In the genomic region with DNA sequence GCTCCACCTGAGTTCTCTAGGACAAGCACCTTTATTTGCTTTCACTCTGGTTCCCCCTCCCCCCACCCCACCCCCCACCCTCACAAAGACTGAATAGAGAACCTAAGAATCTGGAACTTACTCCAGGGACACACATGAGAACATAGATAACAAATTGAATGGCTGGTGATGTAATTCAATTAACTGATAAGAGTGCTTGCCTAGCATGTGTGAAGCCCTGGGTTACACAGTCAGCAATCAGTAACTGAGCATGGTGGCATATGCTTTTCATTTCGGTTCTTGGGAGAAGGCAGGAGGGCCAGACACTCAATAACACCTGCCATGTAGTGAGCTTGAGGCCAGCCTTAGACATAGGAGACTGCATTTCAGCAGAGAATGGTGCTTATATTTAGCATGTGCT, we compare ENCODE assay signal across 11 mouse cellular contexts. TPM values are rescaled to one million over a fixed set of nuclear protein-coding genes. Genes with fewer than 3 reads are reported as not detected.
DNase-seq lines count a peak whose midpoint lies in the region; ATAC-seq lines count a peak whose summit lies in the region.
"Had no signal": no experiment of that assay in that cellular context is flagged by ENCODE, and none has a peak within 500 bp of the region (broad histone marks: within the 10 kb centered on the region; RNA-seq: fewer than 3 reads in every experiment).

No protein-coding gene starts in this region.

- DNase-seq in forebrain, embryonic 10.5 days (ENCODE audit: extremely low spot score, low spot score), result no peak
- DNase-seq in lung, postnatal 14 days, result no peak
- DNase-seq in left cerebral cortex, postnatal 25 days (ENCODE audit: low spot score in 2 of 2), result no peak
- no peak for DNase-seq in layer of hippocampus, adult 18-20 months (ENCODE audit: low spot score in 2 of 2)
- DNase-seq: adrenal gland, postnatal 14 days; cerebellum, postnatal 36 days had no signal

- H3K36me3 ChIP-seq in forebrain, embryonic 13.5 days (ENCODE audit: poor library complexity, severe bottlenecking), result peaks cover 10% of the 10 kb centered on the region; the same call in 1 of the 2 replicates
- H3K36me3 ChIP-seq in forebrain, embryonic 10.5 days (replicated peaks), result peaks cover 15% of the 10 kb centered on the region
- H3K36me3 ChIP-seq in lung, embryonic 16.5 days (ENCODE audit: control insufficient read depth, insufficient read depth, low read length), result no peaks in the 10 kb centered on the region
- no peaks in the 10 kb centered on the region for H3K36me3 ChIP-seq in intestine, embryonic 16.5 days (ENCODE audit: control insufficient read depth, insufficient read depth, low read length)
- H3K36me3 ChIP-seq in neural tube, embryonic 13.5 days, result peaks cover 8% of the 10 kb centered on the region

- intact Hi-C loops in left cerebral cortex, postnatal 25 days (cut with DNase I), result no loop called here

- no peak for ATAC-seq in forebrain, embryonic 13.5 days
- ATAC-seq in lung, embryonic 16.5 days (ENCODE audit: low read depth), result no peak
- 0 out of 2 replicates have a peak, but pooled peaks have one; percentile 6 for ATAC-seq in intestine, embryonic 16.5 days
- no peak for ATAC-seq in neural tube, embryonic 13.5 days (ENCODE audit: low read depth)
- ATAC-seq: CD4-positive, CD25-positive, alpha-beta regulatory T cell, adult 4 months had no signal

- no peaks in the 10 kb centered on the region for H3K9me3 ChIP-seq in forebrain, embryonic 13.5 days (replicated peaks)
- no peaks in the 10 kb centered on the region for H3K9me3 ChIP-seq in forebrain, embryonic 10.5 days
- no peaks in the 10 kb centered on the region for H3K9me3 ChIP-seq in lung, embryonic 16.5 days (ENCODE audit: control insufficient read depth, low read length)
- H3K9me3 ChIP-seq in intestine, embryonic 16.5 days (ENCODE audit: control insufficient read depth, low read length), result no peaks in the 10 kb centered on the region
- H3K9me3 ChIP-seq in neural tube, embryonic 13.5 days, result no peaks in the 10 kb centered on the region

- H3K9ac ChIP-seq in forebrain, embryonic 13.5 days, result no peak overlapping the region
- H3K9ac ChIP-seq in lung, embryonic 16.5 days (ENCODE audit: low read length), result no peak overlapping the region
- H3K9ac ChIP-seq in intestine, embryonic 16.5 days (ENCODE audit: low read depth, low read length), result no peak overlapping the region
- H3K9ac ChIP-seq in neural tube, embryonic 13.5 days, result no peak overlapping the region

- peaks cover 15% of the 10 kb centered on the region for H3K4me1 ChIP-seq in forebrain, embryonic 13.5 days
- H3K4me1 ChIP-seq in forebrain, embryonic 10.5 days, result peaks cover 27% of the 10 kb centered on the region
- peaks cover 7% of the 10 kb centered on the region for H3K4me1 ChIP-seq in lung, embryonic 16.5 days (replicated peaks; ENCODE audit: control insufficient read depth, insufficient read depth, low read length)
- peaks cover 3% of the 10 kb centered on the region; the same call in 1 of the 2 replicates for H3K4me1 ChIP-seq in intestine, embryonic 16.5 days (ENCODE audit: control insufficient read depth, insufficient read depth, low read length)
- H3K4me1 ChIP-seq in neural tube, embryonic 13.5 days (replicated peaks), result peaks cover 17% of the 10 kb centered on the region

- H3K27me3 ChIP-seq in forebrain, embryonic 13.5 days, result no peaks in the 10 kb centered on the region
- no peaks in the 10 kb centered on the region for H3K27me3 ChIP-seq in forebrain, embryonic 10.5 days (ENCODE audit: poor library complexity, severe bottlenecking)
- H3K27me3 ChIP-seq in lung, embryonic 16.5 days (ENCODE audit: control insufficient read depth, insufficient read depth, low read depth, low read length), result no peaks in the 10 kb centered on the region
- H3K27me3 ChIP-seq in intestine, embryonic 16.5 days (replicated peaks; ENCODE audit: control insufficient read depth, insufficient read depth, low read length), result no peaks in the 10 kb centered on the region
- no peaks in the 10 kb centered on the region for H3K27me3 ChIP-seq in neural tube, embryonic 13.5 days

- peak overlapping the region; percentile 59; the same call in 1 of the 2 replicates for H3K4me2 ChIP-seq in forebrain, embryonic 13.5 days
- peak overlapping the region; percentile 60; the same call in 1 of the 2 replicates for H3K4me2 ChIP-seq in lung, embryonic 16.5 days (ENCODE audit: low read depth, low read length)
- H3K4me2 ChIP-seq in intestine, embryonic 16.5 days (ENCODE audit: low read depth, low read length), result peak overlapping the region; percentile 74
- no peak overlapping the region; the same call in 1 of the 2 replicates for H3K4me2 ChIP-seq in neural tube, embryonic 13.5 days

- H3K4me3 ChIP-seq in forebrain, embryonic 13.5 days, result no peak overlapping the region
- H3K4me3 ChIP-seq in forebrain, embryonic 10.5 days, result no peak overlapping the region
- no peak overlapping the region for H3K4me3 ChIP-seq in lung, embryonic 16.5 days (ENCODE audit: low read length)
- no peak overlapping the region for H3K4me3 ChIP-seq in intestine, embryonic 16.5 days (ENCODE audit: low read length)
- H3K4me3 ChIP-seq in neural tube, embryonic 13.5 days, result 0 out of 2 replicates have a peak overlapping the region, but pooled peaks have one; percentile 64

- H3K27ac ChIP-seq in forebrain, embryonic 13.5 days, result no peak overlapping the region
- H3K27ac ChIP-seq in forebrain, embryonic 10.5 days, result no peak overlapping the region
- no peak overlapping the region for H3K27ac ChIP-seq in lung, embryonic 16.5 days (ENCODE audit: low read length)
- H3K27ac ChIP-seq in intestine, embryonic 16.5 days (ENCODE audit: low read length), result 0 out of 2 replicates have a peak overlapping the region, but pooled peaks have one; percentile 21
- no peak overlapping the region for H3K27ac ChIP-seq in neural tube, embryonic 13.5 days (replicated peaks)

- 94% methylated on average over 1 of the region's 1 CpGs for WGBS in forebrain, embryonic 13.5 days
- WGBS in forebrain, embryonic 10.5 days, result 87% methylated on average over 1 of the region's 1 CpGs
- 51% methylated on average over 1 of the region's 1 CpGs for WGBS in lung, embryonic 16.5 days
- 74% methylated on average over 1 of the region's 1 CpGs for WGBS in intestine, embryonic 16.5 days
- WGBS in neural tube, embryonic 13.5 days, result 89% methylated on average over 1 of the region's 1 CpGs

RNA-seq across cellular contexts. Expression of a gene that starts 1.3 kb away (rescaled TPM):
- 16.0 and 17.8 TPM in 2 replicates for polyA plus RNA-seq in forebrain, embryonic 13.5 days (2015; fragmentation: Nextera tagmentation; extraction: Ambion mirVana)
- polyA plus RNA-seq in forebrain, embryonic 10.5 days (2016; fragmentation: Nextera tagmentation; extraction: Ambion mirVana), result 23.5 and 27.2 TPM in 2 replicates
- 12.4 and 13.7 TPM in 2 replicates for polyA plus RNA-seq in lung, embryonic 16.5 days (2015; fragmentation: Nextera tagmentation; extraction: Ambion mirVana)
- polyA plus RNA-seq in intestine, embryonic 16.5 days (2015; fragmentation: Nextera tagmentation; extraction: Ambion mirVana), result 14.7 and 15.6 TPM in 2 replicates
- 15.8 and 16.5 TPM in 2 replicates for polyA plus RNA-seq in neural tube, embryonic 13.5 days (2015; fragmentation: Nextera tagmentation; extraction: Ambion mirVana)
- 1 to 10 TPM; 6.2 to 6.5 TPM for total RNA-seq in left cerebral cortex, postnatal 25 days (2021)
- total RNA-seq in layer of hippocampus, adult 18-20 months (2021), result 1 to 10 TPM; 5.2 to 5.9 TPM

RNA-seq across cellular contexts. Expression of a gene that starts 23.9 kb away (rescaled TPM):
- polyA plus RNA-seq in forebrain, embryonic 13.5 days (2015; fragmentation: Nextera tagmentation; extraction: Ambion mirVana), result 0.67 and 0.72 TPM in 2 replicates
- not detected in 2 replicates for polyA plus RNA-seq in forebrain, embryonic 10.5 days (2016; fragmentation: Nextera tagmentation; extraction: Ambion mirVana)
- polyA plus RNA-seq in lung, embryonic 16.5 days (2015; fragmentation: Nextera tagmentation; extraction: Ambion mirVana), result not detected in 2 replicates
- 0.22 TPM in 1 of 2 replicates, not detected in the other for polyA plus RNA-seq in intestine, embryonic 16.5 days (2015; fragmentation: Nextera tagmentation; extraction: Ambion mirVana)
- polyA plus RNA-seq in neural tube, embryonic 13.5 days (2015; fragmentation: Nextera tagmentation; extraction: Ambion mirVana), result 0.66 TPM in 1 of 2 replicates, not detected in the other
- under 1 TPM in 1 of 2 experiments, not detected in 1; 0.80 TPM for total RNA-seq in left cerebral cortex, postnatal 25 days (2021)
- under 1 TPM in 1 of 2 experiments, not detected in 1; 0.74 TPM for total RNA-seq in layer of hippocampus, adult 18-20 months (2021)
- total RNA-seq: adrenal gland, postnatal 14 days had no signal
- polyA plus RNA-seq: CD4-positive, CD25-positive, alpha-beta regulatory T cell, adult 4 months had no signal
